Mouse (Mus musculus) liver, postnatal 0 days (tissue): Measurements from ENCODE around the gene Zfp219.

ENCODE experiments used
- CTCF ChIP-seq: sonication (generic); IDR thresholded peaks from 2 replicates; pipeline ENCODE4 v1.5.1; 2016; ENCODE audit warnings: antibody characterized with exemption, low read depth
- EP300 ChIP-seq: IDR thresholded peaks from 2 replicates; pipeline ENCODE4 v1.6.1; 2016; ENCODE audit warnings: antibody characterized with exemption, low read depth, mild to moderate bottlenecking

GRCm38 (mm10) chr14:51984247-51985231 lies 36.0 kb downstream of the Zfp219 start, which contains the start of gene Arhgef40:
- no peak for TF ChIP-seq CTCF
- no peak for TF ChIP-seq EP300
